Mouse (Mus musculus): ENCODE results near the gene Nfatc2. TPM values are rescaled to one million over a fixed set of nuclear protein-coding genes. Genes with fewer than 3 reads are reported as not detected.

Gene Nfatc2
- polyA plus RNA-seq, 1 experiment from 2014 or later, result 0.23 TPM

DNA sequence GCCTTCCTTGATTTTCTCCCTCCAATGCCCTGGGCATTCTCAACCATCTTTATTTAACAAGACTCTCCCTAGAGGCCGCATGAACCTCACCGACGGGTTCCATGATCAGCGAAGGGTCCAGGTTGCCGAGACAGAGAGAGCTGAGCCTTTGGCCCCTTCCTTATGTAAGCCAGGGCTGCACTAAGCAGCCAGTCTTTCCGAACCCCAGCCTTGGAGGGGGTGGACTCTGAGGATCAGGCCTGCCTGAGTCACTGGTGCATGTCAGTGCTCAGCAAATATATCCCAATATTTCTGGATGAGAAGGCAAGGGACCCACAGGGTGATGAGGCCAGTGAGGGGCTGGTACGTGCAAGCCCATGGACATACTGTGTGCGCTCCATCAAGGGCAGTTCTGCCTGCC lies 72.9 kb downstream of the Nfatc2 start:
- no peak for ATAC-seq (ENCODE audit: insufficient read depth)
- H3K27me3 ChIP-seq, result peaks cover 19% of the 10 kb centered on the region
- no peaks in the 10 kb centered on the region for H3K36me3 ChIP-seq (replicated peaks)
- H3K9me3 ChIP-seq (replicated peaks), result no peaks in the 10 kb centered on the region
- 74% methylated on average over 8 of the region's 8 CpGs for WGBS (ENCODE audit: insufficient replicate concordance)
- H3K4me3 ChIP-seq (replicated peaks), result no peak overlapping the region
- H3K9ac ChIP-seq, result no peak overlapping the region
- no peak overlapping the region for H3K27ac ChIP-seq (replicated peaks)
- H3K4me1 ChIP-seq (replicated peaks), result peaks cover 13% of the 10 kb centered on the region
- H3K4me2 ChIP-seq, result no peak overlapping the region

DNA sequence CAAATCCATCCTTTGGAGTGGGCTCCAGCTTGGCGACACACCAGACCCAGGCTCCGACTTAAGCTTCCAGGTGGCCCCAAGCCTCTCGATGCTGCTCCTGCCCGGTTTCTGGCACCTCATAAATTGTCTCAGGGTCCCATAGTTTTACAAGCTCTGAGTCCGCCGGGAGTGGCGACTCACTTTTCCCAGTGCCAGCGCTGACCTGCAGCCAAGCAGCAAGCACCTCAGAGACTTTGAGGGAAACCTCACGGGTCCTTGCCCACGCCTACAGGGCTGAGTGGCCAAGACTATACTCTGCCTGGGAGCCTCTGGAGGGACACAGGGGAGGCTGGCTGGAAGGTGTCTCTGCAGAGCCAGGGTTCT lies 74.0 kb downstream of the Nfatc2 start:
- peaks cover 23% of the 10 kb centered on the region for H3K27me3 ChIP-seq
- no peak for ATAC-seq (ENCODE audit: insufficient read depth)

DNA sequence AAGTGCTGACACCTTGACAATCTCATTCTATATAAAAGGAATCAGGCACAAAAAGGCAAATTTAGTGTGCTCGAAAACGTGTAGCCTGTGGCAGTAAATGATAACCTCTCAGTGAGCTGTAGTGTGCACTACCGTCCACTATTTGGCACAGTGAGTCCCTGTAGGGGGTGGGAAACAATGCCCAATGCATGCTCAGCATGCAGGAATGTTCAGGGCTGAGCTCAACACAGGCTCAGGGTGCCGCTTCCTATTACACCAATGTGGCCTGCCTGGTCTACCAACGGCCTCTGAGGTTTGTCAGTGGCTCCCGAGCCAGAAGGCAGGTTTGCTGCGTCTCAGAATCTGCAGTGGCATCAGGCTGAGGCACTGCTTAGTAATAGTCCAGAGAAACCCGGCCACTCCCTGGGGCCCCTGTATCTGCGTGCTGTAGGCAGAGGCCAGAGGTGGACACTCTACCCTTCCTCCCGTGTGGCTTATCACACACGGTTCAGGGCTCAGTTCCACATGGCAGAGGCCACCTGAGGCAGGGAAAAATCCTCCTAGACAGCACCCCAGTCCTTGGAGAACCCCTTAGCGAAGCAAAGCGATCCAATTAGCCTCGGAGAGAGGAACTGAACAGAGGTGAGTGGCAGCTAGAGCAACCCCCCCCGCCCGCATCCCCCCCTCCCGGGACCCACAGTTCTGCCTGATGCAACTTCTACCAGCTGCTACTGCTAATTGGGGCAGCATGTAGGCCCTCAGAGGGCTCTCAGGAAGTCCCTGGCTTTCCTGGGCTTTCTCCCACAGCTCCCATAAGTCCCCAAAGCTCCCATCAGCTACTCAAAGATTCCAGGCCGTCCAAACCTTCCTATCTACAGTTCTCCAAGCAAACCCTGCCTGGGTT lies 74.7 kb downstream of the Nfatc2 start:
- no peak overlapping the region for H3K9ac ChIP-seq
- H3K27me3 ChIP-seq, result peaks cover 23% of the 10 kb centered on the region
- H3K36me3 ChIP-seq (replicated peaks), result no peaks in the 10 kb centered on the region
- no peak overlapping the region for H3K27ac ChIP-seq (replicated peaks)
- no peak overlapping the region for H3K4me3 ChIP-seq (replicated peaks)
- H3K9me3 ChIP-seq (replicated peaks), result no peaks in the 10 kb centered on the region
- no peak overlapping the region for H3K4me2 ChIP-seq
- WGBS (ENCODE audit: insufficient replicate concordance), result 61% methylated on average over 18 of the region's 18 CpGs
- ATAC-seq (ENCODE audit: insufficient read depth), result no peak
- peaks cover 13% of the 10 kb centered on the region for H3K4me1 ChIP-seq (replicated peaks)

More for the DNA sequence above, 74.0 kb downstream of the Nfatc2 start:
- Histone ChIP-seq H3K4me3 (replicated peaks) (no peak overlapping the region), H3K4me2 (no peak overlapping the region), H3K4me1 (replicated peaks) (peaks cover 13% of the 10 kb centered on the region), H3K36me3 (replicated peaks) (no peaks in the 10 kb centered on the region), H3K9ac (no peak overlapping the region), H3K27ac (replicated peaks) (no peak overlapping the region), H3K9me3 (replicated peaks) (no peaks in the 10 kb centered on the region)
- WGBS (ENCODE audit: insufficient replicate concordance), result 72% methylated on average over 10 of the region's 10 CpGs

DNA sequence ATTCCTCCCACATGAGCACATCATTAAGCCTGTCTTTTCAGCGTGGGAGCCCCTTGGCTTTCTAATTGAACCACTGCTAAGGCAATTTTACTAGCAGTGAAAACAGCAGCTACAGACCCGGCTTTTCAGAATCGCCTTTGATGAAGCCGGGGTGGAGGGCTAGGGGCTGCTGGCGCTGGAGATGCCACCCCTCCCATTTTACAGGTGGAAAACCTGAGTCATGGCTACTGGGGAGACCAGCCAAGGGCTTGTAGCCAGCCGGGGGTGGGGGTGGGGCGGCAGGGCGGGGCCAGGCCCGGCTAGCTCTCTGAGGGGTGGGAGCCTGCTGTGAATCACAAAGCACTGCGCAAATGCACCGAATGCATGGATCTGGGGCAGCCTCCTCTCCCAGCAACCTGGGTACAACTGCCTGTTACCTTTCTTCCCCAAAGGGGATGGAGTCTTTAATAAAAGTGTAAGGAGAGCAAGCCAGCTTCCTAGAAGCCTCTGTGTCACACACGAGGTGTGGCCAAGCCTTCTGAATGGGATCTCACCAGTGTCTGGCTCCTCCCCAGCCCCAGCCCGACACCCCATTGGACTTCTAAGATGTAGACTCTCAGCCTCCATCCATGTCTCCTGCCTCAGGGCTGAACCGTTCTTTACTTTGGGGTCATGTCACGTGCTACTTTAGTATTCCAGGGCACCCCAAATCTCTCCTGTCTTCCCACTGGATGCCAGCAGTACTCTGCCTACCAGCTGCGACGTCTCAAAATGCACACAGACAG lies 75.9 kb downstream of the Nfatc2 start:
- 20% methylated on average over 17 of the region's 17 CpGs for WGBS (ENCODE audit: insufficient replicate concordance)
- Histone ChIP-seq H3K27ac (replicated peaks) (no peak overlapping the region), H3K4me1 (replicated peaks) (peaks cover 13% of the 10 kb centered on the region), H3K27me3 (peaks cover 23% of the 10 kb centered on the region), H3K4me2 (peak overlapping the region; percentile 37), H3K9ac (no peak overlapping the region), H3K36me3 (replicated peaks) (no peaks in the 10 kb centered on the region), H3K9me3 (replicated peaks) (no peaks in the 10 kb centered on the region), H3K4me3 (replicated peaks) (no peak overlapping the region)
- ATAC-seq (ENCODE audit: insufficient read depth), result no peak

DNA sequence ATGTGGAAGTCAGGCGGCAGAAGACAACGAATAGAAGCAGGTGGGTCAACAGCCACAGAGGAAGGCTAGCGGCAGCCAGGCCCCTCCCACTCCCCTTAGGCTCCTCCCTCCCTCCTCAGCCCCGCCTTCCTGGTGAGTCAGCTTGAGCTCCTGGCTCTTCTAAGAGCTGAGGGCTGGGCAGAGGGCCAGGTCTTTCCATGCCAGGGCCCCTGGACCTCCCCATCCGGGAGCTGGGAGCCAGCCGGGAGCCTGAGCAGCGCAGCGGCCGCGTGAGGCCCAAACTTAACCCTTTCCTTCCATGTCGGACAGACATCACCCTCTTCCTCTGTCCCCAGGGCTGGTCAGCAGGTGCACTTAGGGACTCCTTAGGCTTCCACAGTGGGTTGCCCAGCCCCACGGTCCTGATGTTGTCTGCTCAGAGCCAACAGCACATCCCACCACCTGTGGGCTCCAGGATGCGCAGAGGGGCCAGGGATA lies 76.5 kb downstream of the Nfatc2 start:
- Histone ChIP-seq H3K36me3 (replicated peaks) (no peaks in the 10 kb centered on the region), H3K27me3 (peaks cover 23% of the 10 kb centered on the region), H3K27ac (replicated peaks) (no peak overlapping the region), H3K9me3 (replicated peaks) (no peaks in the 10 kb centered on the region), H3K9ac (no peak overlapping the region), H3K4me1 (replicated peaks) (peaks cover 13% of the 10 kb centered on the region), H3K4me3 (replicated peaks) (no peak overlapping the region), H3K4me2 (peak overlapping the region; percentile 37)
- peak; percentile 68 for ATAC-seq (ENCODE audit: insufficient read depth)
- 2% methylated on average over 13 of the region's 13 CpGs for WGBS (ENCODE audit: insufficient replicate concordance)

DNA sequence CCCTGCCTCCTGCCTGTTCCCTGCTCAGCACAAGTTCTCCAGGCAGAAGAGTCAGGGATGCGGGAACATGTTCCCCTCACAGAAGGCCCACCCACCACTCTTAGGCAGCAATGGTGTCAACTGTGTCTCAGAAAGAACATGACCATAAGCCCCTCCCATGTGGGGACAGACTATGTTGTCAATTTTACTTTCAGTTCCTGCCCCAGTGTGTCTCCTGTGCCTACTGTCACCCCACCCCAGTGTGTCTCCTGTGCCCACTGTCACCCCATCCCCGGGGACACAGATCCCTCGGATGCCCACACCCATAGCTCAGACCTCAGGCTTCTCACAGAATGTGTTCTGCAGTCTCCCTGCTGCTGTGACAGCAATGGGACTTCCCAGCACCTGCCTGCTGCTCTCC lies 79.2 kb downstream of the Nfatc2 start:
- H3K4me2 ChIP-seq, result no peak overlapping the region
- ATAC-seq (ENCODE audit: insufficient read depth), result no peak
- H3K4me3 ChIP-seq (replicated peaks), result no peak overlapping the region
- H3K36me3 ChIP-seq (replicated peaks), result no peaks in the 10 kb centered on the region
- H3K9me3 ChIP-seq (replicated peaks), result no peaks in the 10 kb centered on the region
- no peak overlapping the region for H3K9ac ChIP-seq
- peaks cover 13% of the 10 kb centered on the region for H3K4me1 ChIP-seq (replicated peaks)
- WGBS (ENCODE audit: insufficient replicate concordance), result 52% methylated on average over 3 of the region's 3 CpGs
- H3K27me3 ChIP-seq, result peaks cover 23% of the 10 kb centered on the region
- no peak overlapping the region for H3K27ac ChIP-seq (replicated peaks)

DNA sequence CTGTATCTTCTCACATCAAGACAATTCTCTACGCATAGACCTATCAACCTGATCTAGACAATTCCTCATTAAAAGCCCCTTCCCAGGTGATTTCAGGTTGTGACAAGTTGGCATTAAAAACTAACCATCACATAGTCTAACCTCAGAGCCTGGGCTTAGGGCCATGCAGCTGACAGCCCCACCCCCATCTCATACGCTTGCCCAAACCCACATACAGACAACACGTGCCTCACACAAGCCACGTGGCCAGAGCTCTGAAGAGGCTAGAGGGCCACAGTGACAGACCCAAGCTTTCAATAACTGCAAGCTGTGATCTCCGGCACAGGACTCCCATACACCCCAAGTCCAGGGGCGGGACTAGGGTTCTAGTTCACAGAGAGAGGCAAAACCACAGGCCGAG lies 80.7 kb downstream of the Nfatc2 start:
- H3K4me2 ChIP-seq, result no peak overlapping the region
- peaks cover 14% of the 10 kb centered on the region for H3K27me3 ChIP-seq
- no peaks in the 10 kb centered on the region for H3K9me3 ChIP-seq (replicated peaks)
- 64% methylated on average over 7 of the region's 7 CpGs for WGBS (ENCODE audit: insufficient replicate concordance)
- H3K4me3 ChIP-seq (replicated peaks), result no peak overlapping the region
- peaks cover 13% of the 10 kb centered on the region for H3K4me1 ChIP-seq (replicated peaks)
- ATAC-seq (ENCODE audit: insufficient read depth), result no peak
- no peak overlapping the region for H3K27ac ChIP-seq (replicated peaks)
- no peak overlapping the region for H3K9ac ChIP-seq
- no peaks in the 10 kb centered on the region for H3K36me3 ChIP-seq (replicated peaks)

DNA sequence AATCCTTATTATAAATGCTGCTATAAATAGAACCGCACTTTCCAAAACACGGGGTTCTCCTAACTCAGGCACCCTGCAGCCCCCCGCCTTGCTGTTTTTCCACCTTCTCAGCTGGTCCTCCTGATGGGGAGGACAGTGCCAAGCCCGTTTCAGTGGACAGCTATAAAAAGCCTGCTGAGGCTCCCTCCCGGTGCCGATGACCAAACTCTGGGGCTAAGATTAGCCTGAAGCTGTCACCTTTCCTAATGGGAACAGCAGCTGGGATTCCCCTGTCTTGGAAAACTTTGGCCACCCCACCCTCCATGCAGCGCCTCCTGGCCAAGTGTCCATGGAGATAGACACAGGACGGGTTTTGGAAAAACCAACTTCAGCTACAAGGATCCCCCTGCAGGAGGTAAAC lies 81.9 kb downstream of the Nfatc2 start:
- WGBS (ENCODE audit: insufficient replicate concordance), result 72% methylated on average over 8 of the region's 8 CpGs
- 0 out of 2 replicates have a peak, but pooled peaks cover 1% of the 10 kb centered on the region for H3K4me1 ChIP-seq (replicated peaks)
- ATAC-seq (ENCODE audit: insufficient read depth), result no peak

DNA sequence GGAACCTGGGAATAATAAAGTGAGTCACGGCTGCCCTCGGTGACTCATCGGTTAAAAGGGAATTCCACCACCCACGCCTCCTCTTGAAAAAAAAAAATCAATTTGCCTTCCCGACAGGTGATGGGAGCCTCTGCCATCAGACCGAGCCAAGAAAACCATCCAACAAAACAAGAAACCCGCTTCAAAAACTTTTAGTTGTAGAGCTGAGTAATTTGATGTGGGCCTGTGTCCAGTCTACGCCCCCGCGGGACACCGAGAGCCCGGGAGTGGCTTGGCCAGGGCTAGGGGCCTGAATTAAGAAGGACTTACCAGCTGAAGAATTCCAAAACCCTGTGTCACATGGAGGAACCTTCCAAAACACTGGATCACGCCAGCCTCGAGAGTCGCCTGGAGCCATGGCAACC lies 83.2 kb downstream of the Nfatc2 start:
- 77% methylated on average over 15 of the region's 15 CpGs for WGBS (ENCODE audit: insufficient replicate concordance)
- H3K9ac ChIP-seq, result no peak overlapping the region

More for the DNA sequence above, 81.9 kb downstream of the Nfatc2 start:
- Histone ChIP-seq H3K4me3 (replicated peaks) (no peak overlapping the region), H3K27me3 (peaks cover 4% of the 10 kb centered on the region; the same call in 1 of the 2 replicates), H3K4me2 (no peak overlapping the region), H3K9ac (no peak overlapping the region), H3K36me3 (replicated peaks) (no peaks in the 10 kb centered on the region), H3K27ac (replicated peaks) (no peak overlapping the region), H3K9me3 (replicated peaks) (no peaks in the 10 kb centered on the region)

DNA sequence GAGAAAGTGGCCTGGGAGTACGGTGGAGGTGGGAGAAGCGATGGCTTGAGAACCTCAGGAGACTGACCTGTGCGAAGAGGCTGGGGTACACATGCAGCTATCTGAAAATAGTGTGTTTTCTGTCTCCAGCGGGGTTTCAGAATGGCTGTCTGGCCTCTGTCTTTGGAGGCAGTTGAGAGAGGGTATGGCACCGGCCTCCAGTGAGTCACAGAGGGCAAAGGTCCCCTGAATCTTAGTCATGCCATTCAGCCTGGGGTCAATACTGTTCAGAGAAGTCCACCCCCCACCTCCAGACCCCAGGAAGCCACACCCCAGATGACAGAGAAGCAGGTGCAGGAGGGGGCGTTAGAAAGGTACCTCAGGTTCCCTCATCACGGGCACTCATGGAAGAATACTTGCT lies 83.7 kb downstream of the Nfatc2 start:
- Histone ChIP-seq H3K27ac (replicated peaks) (no peak overlapping the region), H3K36me3 (replicated peaks) (no peaks in the 10 kb centered on the region), H3K9ac (no peak overlapping the region), H3K4me2 (no peak overlapping the region), H3K4me1 (replicated peaks) (no peaks in the 10 kb centered on the region), H3K9me3 (replicated peaks) (no peaks in the 10 kb centered on the region), H3K27me3 (no peaks in the 10 kb centered on the region), H3K4me3 (replicated peaks) (no peak overlapping the region)
- no peak for ATAC-seq (ENCODE audit: insufficient read depth)
- WGBS (ENCODE audit: insufficient replicate concordance), result 75% methylated on average over 7 of the region's 7 CpGs

More for the DNA sequence above, 83.2 kb downstream of the Nfatc2 start:
- no peaks in the 10 kb centered on the region for H3K4me1 ChIP-seq (replicated peaks)
- no peaks in the 10 kb centered on the region for H3K36me3 ChIP-seq (replicated peaks)
- H3K4me2 ChIP-seq, result no peak overlapping the region
- ATAC-seq (ENCODE audit: insufficient read depth), result no peak
- no peak overlapping the region for H3K27ac ChIP-seq (replicated peaks)
- H3K4me3 ChIP-seq (replicated peaks), result no peak overlapping the region
- H3K27me3 ChIP-seq, result 0 out of 2 replicates have a peak, but pooled peaks cover 4% of the 10 kb centered on the region
- no peaks in the 10 kb centered on the region for H3K9me3 ChIP-seq (replicated peaks)

DNA sequence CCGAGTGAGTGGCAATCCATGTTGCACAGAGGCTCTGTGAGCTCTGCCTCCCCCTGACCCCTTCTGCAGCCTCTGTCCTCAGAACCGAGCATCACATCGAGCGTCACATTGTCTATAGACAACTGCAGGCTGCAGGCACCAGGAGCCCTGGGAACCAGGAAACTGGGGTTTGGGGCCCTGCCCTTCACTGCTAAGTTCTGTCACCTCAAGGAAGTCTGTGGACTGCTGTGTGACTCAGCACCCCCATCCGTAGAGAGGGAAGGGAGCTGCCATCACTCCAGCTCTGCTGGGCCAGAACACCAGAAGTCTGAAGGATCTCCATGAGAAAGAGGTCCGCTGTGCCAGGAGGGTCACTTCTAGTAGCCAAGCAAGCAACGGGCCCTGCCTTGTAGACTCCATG lies 84.7 kb downstream of the Nfatc2 start:
- WGBS (ENCODE audit: insufficient replicate concordance), result 28% methylated on average over 7 of the region's 7 CpGs
- Histone ChIP-seq H3K9me3 (replicated peaks) (no peaks in the 10 kb centered on the region), H3K27ac (replicated peaks) (no peak overlapping the region), H3K4me1 (replicated peaks) (no peaks in the 10 kb centered on the region), H3K9ac (no peak overlapping the region), H3K36me3 (replicated peaks) (no peaks in the 10 kb centered on the region), H3K4me2 (no peak overlapping the region), H3K27me3 (no peaks in the 10 kb centered on the region), H3K4me3 (replicated peaks) (no peak overlapping the region)
- ATAC-seq (ENCODE audit: insufficient read depth), result no peak

All from liver, embryonic 15.5 days (tissue).